Mouse (Mus musculus) E14TG2a.4 (cell line): Measurements from ENCODE around the gene Gm12789.
"Not testable (repeated sequence)": the region's sequence is repeated elsewhere in the genome, so short reads cannot be mapped to it uniquely, and the experiment has no call there.

Experiments
- CTCF ChIP-seq: conservative IDR thresholded peaks from 2 replicates; pipeline ENCODE4 v1.5.1; 2014; ENCODE audit warnings: low read length
- POU5F1 ChIP-seq: IDR thresholded peaks from 2 replicates; pipeline ENCODE4 v1.6.1; 2014; ENCODE audit warnings: low read length, borderline replicate concordance

- not testable (repeated sequence) for TF ChIP-seq CTCF, POU5F1
Measured at GRCm38 (mm10) chr4:101940107-101940506, 46.3 kb upstream of the Gm12789 start, which contains the start of gene Gm12794.
